Mouse (Mus musculus) left cerebral cortex, adult 9 months (tissue): ENCODE measurements around the gene Klrg1.

Experiments used
- DNase-seq, 2 experiments: peaks; one replicate each; pipeline ENCODE4 v3.0.0; 2022; ENCODE audit warnings: low spot score in 2 of 2

The Klrg1 gene

GRCm38 (mm10) chr6:122282782-122283181 is at the start of gene Klrg1:
Klrg1 (minus strand) TSS chr6:122282882.
- DNase-seq = no peak

- DNase-seq = no peak
Observed at GRCm38 (mm10) chr6:122325361-122325975, 42.8 kb upstream of the Klrg1 start.

GRCm38 (mm10) chr6:122318726-122319125 is 36.0 kb upstream of the Klrg1 start:
- no peak for DNase-seq

- no peak for DNase-seq
Observed at GRCm38 (mm10) chr6:122310187-122310820, 27.6 kb upstream of the Klrg1 start.

- DNase-seq = no peak
Observed at GRCm38 (mm10) chr6:122309446-122309960, 26.8 kb upstream of the Klrg1 start.

GRCm38 (mm10) chr6:122308505-122309393 is 26.1 kb upstream of the Klrg1 start, which contains the start of gene M6pr:
M6pr (plus strand) TSS chr6:122308720.
- DNase-seq = peak; percentile 99

- DNase-seq = no peak
Observed at GRCm38 (mm10) chr6:122308136-122308504, 25.4 kb upstream of the Klrg1 start.

GRCm38 (mm10) chr6:122306707-122307106 is 24.0 kb upstream of the Klrg1 start:
- DNase-seq = no peak

GRCm38 (mm10) chr6:122304790-122305555 is 22.3 kb upstream of the Klrg1 start:
- DNase-seq = no peak

- peak; percentile 28 to 76 for DNase-seq
Observed at GRCm38 (mm10) chr6:122304355-122304754, 21.7 kb upstream of the Klrg1 start.

GRCm38 (mm10) chr6:122303526-122303925 is 20.8 kb upstream of the Klrg1 start:
- DNase-seq = no peak

- no peak for DNase-seq
Observed at GRCm38 (mm10) chr6:122302661-122303060, 20.0 kb upstream of the Klrg1 start.

- no peak for DNase-seq
Observed at GRCm38 (mm10) chr6:122302121-122302520, 19.4 kb upstream of the Klrg1 start.

- no peak for DNase-seq
Observed at GRCm38 (mm10) chr6:122299621-122300133, 17.0 kb upstream of the Klrg1 start.

- no peak for DNase-seq
Observed at GRCm38 (mm10) chr6:122298223-122298609, 15.5 kb upstream of the Klrg1 start.

GRCm38 (mm10) chr6:122297279-122298222 is 14.9 kb upstream of the Klrg1 start:
- no peak for DNase-seq

- DNase-seq = no peak
Observed at GRCm38 (mm10) chr6:122296918-122297278, 14.2 kb upstream of the Klrg1 start.

GRCm38 (mm10) chr6:122295242-122295641 is 12.6 kb upstream of the Klrg1 start:
- no peak for DNase-seq

GRCm38 (mm10) chr6:122294290-122294689 is 11.6 kb upstream of the Klrg1 start:
- no peak for DNase-seq

GRCm38 (mm10) chr6:122293796-122294195 is 11.1 kb upstream of the Klrg1 start:
- no peak for DNase-seq
